Mouse (Mus musculus): ENCODE measurements around the gene Ankib1. TPM values are rescaled to one million over a fixed set of nuclear protein-coding genes. Genes with fewer than 3 reads are reported as not detected.
A peak's percentile ranks its signal among the peaks of the same experiment; 100 is the strongest.

Ankib1 gene
- polyA plus RNA-seq, 1 experiment from 2014 or later, result 15.0 TPM

DNA sequence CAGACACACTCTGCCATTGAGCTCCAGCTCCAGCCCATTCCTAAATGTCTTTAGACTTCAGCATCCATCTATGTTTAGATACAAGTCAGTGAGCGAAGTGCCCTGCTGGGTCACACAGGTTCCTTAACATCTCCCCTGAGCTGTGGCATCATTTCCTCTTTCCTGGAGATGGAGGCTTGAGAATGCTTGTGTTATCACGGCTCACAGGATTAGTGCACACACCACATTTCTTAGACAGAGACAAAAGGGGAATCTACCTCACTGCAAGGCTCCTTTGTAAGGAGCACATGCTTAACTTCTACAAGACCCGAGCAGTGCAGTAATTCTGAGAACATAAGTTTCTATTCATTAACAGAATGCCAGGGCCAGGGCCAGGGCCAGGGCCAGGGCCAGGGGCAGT, 106.7 kb downstream of the Ankib1 start:
- Histone ChIP-seq H3K9ac (ENCODE audit: low read length) (no peak overlapping the region), H3K36me3 (ENCODE audit: control insufficient read depth, insufficient read depth, low read length) (peaks cover 6% of the 10 kb centered on the region; the same call in 1 of the 2 replicates), H3K27ac (ENCODE audit: low read depth, low read length) (no peak overlapping the region), H3K9me3 (ENCODE audit: control insufficient read depth, low read length) (no peaks in the 10 kb centered on the region), H3K4me2 (no peak overlapping the region), H3K4me3 (ENCODE audit: low read depth, low read length) (no peak overlapping the region), H3K4me1 (ENCODE audit: control insufficient read depth, insufficient read depth, low read length) (no peaks in the 10 kb centered on the region), H3K27me3 (ENCODE audit: control insufficient read depth, insufficient read depth, low read length) (no peaks in the 10 kb centered on the region)
- 69% methylated on average over 3 of the region's 3 CpGs for WGBS
- DNase-seq (ENCODE audit: low spot score, missing footprints) (no peak), ATAC-seq (ENCODE audit: low FRiP score) (no peak)

- H3K4me1 ChIP-seq (ENCODE audit: control insufficient read depth, insufficient read depth, low read length), result no peaks in the 10 kb centered on the region
- ATAC-seq (ENCODE audit: low FRiP score) (no peak), DNase-seq (ENCODE audit: low spot score, missing footprints) (no peak)
- 90% methylated on average over 4 of the region's 4 CpGs for WGBS
- H3K4me3 ChIP-seq (ENCODE audit: low read depth, low read length), result no peak overlapping the region
- no peak overlapping the region for H3K27ac ChIP-seq (ENCODE audit: low read depth, low read length)
- no peaks in the 10 kb centered on the region for H3K9me3 ChIP-seq (ENCODE audit: control insufficient read depth, low read length)
- H3K9ac ChIP-seq (ENCODE audit: low read length), result no peak overlapping the region
- H3K27me3 ChIP-seq (ENCODE audit: control insufficient read depth, insufficient read depth, low read length), result no peaks in the 10 kb centered on the region
- no peak overlapping the region for H3K4me2 ChIP-seq
- peaks cover 6% of the 10 kb centered on the region; the same call in 1 of the 2 replicates for H3K36me3 ChIP-seq (ENCODE audit: control insufficient read depth, insufficient read depth, low read length)
Measured at GRCm38 (mm10) chr5:3695191-3695590, 107.5 kb downstream of the Ankib1 start.

DNA sequence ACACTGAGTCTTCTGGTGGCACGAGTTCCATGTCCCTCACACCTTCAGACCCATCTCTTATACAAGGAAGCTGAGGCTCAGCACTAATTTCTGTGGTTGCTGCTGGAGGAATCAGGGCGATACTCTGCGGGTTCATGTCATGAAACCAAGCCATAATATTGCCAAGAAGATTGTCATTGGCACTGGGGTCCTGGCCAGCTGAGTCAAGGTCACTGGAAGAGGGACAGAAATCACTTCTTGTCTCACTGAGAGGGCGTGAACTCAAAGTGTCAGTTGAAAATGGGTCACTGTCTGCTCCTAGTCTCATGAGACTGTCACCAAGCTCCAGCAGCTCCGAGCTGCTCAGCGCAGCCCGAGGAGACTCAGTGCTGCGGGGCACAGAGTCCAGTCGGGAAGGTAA, 109.8 kb downstream of the Ankib1 start:
- Histone ChIP-seq H3K27me3 (ENCODE audit: control insufficient read depth, insufficient read depth, low read length) (no peaks in the 10 kb centered on the region), H3K27ac (ENCODE audit: low read depth, low read length) (no peak overlapping the region), H3K36me3 (ENCODE audit: control insufficient read depth, insufficient read depth, low read length) (peaks cover 6% of the 10 kb centered on the region; the same call in 1 of the 2 replicates), H3K4me1 (ENCODE audit: control insufficient read depth, insufficient read depth, low read length) (no peaks in the 10 kb centered on the region), H3K4me3 (ENCODE audit: low read depth, low read length) (no peak overlapping the region), H3K9ac (ENCODE audit: low read length) (no peak overlapping the region), H3K9me3 (ENCODE audit: control insufficient read depth, low read length) (no peaks in the 10 kb centered on the region), H3K4me2 (no peak overlapping the region)
- WGBS, result 93% methylated on average over 9 of the region's 9 CpGs
- DNase-seq (ENCODE audit: low spot score, missing footprints), result no peak
- no peak for ATAC-seq (ENCODE audit: low FRiP score)

DNA sequence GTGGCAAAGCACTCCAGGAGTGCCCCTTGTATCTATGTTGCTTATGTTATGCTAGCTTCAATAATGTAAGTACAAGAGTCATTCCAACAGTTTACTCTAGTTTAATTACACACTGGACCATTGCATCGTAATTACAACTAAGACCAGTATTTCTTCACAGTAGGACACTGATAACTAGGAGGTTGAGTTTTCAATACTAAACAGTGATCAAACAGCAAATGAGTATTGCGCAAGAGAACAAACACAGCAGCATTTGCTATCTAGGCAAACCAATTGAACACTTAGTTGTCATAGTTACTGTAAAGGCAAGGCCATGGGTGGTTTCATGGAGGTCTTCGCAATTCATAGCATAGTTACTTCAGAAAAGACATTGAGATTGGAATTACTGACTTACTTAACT, 111.4 kb downstream of the Ankib1 start:
- WGBS, result 98% methylated on average over 3 of the region's 3 CpGs
- DNase-seq (ENCODE audit: low spot score, missing footprints) (no peak), ATAC-seq (ENCODE audit: low FRiP score) (no peak)
- Histone ChIP-seq H3K4me3 (ENCODE audit: low read depth, low read length) (no peak overlapping the region), H3K9me3 (ENCODE audit: control insufficient read depth, low read length) (no peaks in the 10 kb centered on the region), H3K27ac (ENCODE audit: low read depth, low read length) (no peak overlapping the region), H3K27me3 (ENCODE audit: control insufficient read depth, insufficient read depth, low read length) (no peaks in the 10 kb centered on the region), H3K36me3 (ENCODE audit: control insufficient read depth, insufficient read depth, low read length) (peaks cover 6% of the 10 kb centered on the region; the same call in 1 of the 2 replicates), H3K4me2 (no peak overlapping the region), H3K9ac (ENCODE audit: low read length) (no peak overlapping the region), H3K4me1 (ENCODE audit: control insufficient read depth, insufficient read depth, low read length) (no peaks in the 10 kb centered on the region)

GRCm38 (mm10) chr5:3688298-3688697, 114.4 kb downstream of the Ankib1 start:
- Histone ChIP-seq H3K27ac (ENCODE audit: low read depth, low read length) (no peak overlapping the region), H3K9ac (ENCODE audit: low read length) (no peak overlapping the region), H3K4me3 (ENCODE audit: low read depth, low read length) (no peak overlapping the region), H3K4me2 (no peak overlapping the region), H3K27me3 (ENCODE audit: control insufficient read depth, insufficient read depth, low read length) (no peaks in the 10 kb centered on the region), H3K9me3 (ENCODE audit: control insufficient read depth, low read length) (no peaks in the 10 kb centered on the region), H3K36me3 (ENCODE audit: control insufficient read depth, insufficient read depth, low read length) (peaks cover 6% of the 10 kb centered on the region; the same call in 1 of the 2 replicates), H3K4me1 (ENCODE audit: control insufficient read depth, insufficient read depth, low read length) (no peaks in the 10 kb centered on the region)
- ATAC-seq (ENCODE audit: low FRiP score), result no peak
- no peak for DNase-seq (ENCODE audit: low spot score, missing footprints)
- 92% methylated on average over 8 of the region's 8 CpGs for WGBS

DNA sequence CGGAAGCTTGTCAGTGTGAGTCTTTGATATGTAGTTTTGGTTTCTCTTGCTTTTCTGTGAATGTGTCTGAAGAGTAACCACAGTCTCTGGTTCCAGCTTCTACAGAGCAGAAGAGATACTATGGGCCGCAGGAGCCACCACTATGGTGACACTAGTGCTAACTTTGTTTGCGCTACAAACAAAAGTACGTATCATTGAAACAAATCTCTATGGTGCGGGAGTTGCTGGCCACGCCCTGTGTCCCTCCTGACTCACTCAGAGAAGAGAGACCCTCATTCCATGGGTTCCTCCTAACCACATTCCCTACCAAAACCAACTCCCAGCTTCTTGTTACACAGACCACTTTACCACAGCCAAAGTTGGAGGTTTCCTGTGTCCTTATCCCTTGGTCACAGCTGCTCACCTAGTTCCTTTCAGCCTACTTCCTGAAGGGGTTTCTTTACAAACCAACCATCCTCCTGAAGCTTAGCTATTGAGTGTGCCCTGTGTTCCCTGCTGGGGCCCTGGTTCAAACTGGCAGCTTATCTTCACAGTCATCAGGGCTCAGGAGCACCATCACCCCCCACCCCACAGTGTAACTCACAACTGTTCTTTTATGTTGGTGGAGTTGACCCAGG, 132.7 kb downstream of the Ankib1 start:
- no peak for ATAC-seq (ENCODE audit: low FRiP score)
- Histone ChIP-seq H3K27me3 (ENCODE audit: control insufficient read depth, insufficient read depth, low read length) (no peaks in the 10 kb centered on the region), H3K36me3 (ENCODE audit: control insufficient read depth, insufficient read depth, low read length) (no peaks in the 10 kb centered on the region), H3K9me3 (ENCODE audit: control insufficient read depth, low read length) (no peaks in the 10 kb centered on the region), H3K4me3 (ENCODE audit: low read depth, low read length) (no peak overlapping the region), H3K4me1 (ENCODE audit: control insufficient read depth, insufficient read depth, low read length) (no peaks in the 10 kb centered on the region), H3K4me2 (no peak overlapping the region), H3K9ac (ENCODE audit: low read length) (no peak overlapping the region), H3K27ac (ENCODE audit: low read depth, low read length) (no peak overlapping the region)
- whole genome bisulfite sequencing, result 92% methylated on average over 6 of the region's 6 CpGs
- peak; percentile 62 for DNase-seq (ENCODE audit: low spot score, missing footprints)

- Histone ChIP-seq H3K9ac (ENCODE audit: low read length) (no peak overlapping the region), H3K36me3 (ENCODE audit: control insufficient read depth, insufficient read depth, low read length) (no peaks in the 10 kb centered on the region), H3K4me1 (ENCODE audit: control insufficient read depth, insufficient read depth, low read length) (no peaks in the 10 kb centered on the region), H3K9me3 (ENCODE audit: control insufficient read depth, low read length) (no peaks in the 10 kb centered on the region), H3K27me3 (ENCODE audit: control insufficient read depth, insufficient read depth, low read length) (no peaks in the 10 kb centered on the region), H3K27ac (ENCODE audit: low read depth, low read length) (no peak overlapping the region), H3K4me2 (no peak overlapping the region), H3K4me3 (ENCODE audit: low read depth, low read length) (no peak overlapping the region)
- ATAC-seq (ENCODE audit: low FRiP score), result no peak
- 89% methylated on average over 12 of the region's 12 CpGs for WGBS
- no peak for DNase-seq (ENCODE audit: low spot score, missing footprints)
Measured at GRCm38 (mm10) chr5:3666585-3666984, 136.1 kb downstream of the Ankib1 start.

DNA sequence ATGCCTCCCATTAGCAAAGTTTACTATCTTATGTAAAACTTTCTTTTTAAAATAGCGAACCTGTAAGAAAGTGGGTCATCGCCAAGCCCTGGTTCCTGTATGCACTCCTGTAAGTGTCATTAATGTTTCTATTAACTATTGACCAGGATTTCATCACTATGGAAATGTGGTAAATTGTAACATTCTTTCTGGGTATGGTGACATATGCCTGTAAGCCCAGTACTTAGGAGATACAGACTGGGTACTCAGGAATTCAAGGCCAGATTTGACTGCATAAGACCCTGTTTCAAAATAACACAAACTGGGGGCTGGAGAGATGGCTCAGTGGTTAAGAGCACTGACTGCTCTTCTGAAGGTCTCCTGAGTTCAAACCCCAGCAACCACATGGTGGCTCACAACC, 137.5 kb downstream of the Ankib1 start:
- H3K4me3 ChIP-seq (ENCODE audit: low read depth, low read length), result no peak overlapping the region
- no peaks in the 10 kb centered on the region for H3K27me3 ChIP-seq (ENCODE audit: control insufficient read depth, insufficient read depth, low read length)
- 92% methylated on average over 2 of the region's 2 CpGs for whole genome bisulfite sequencing
- H3K9ac ChIP-seq (ENCODE audit: low read length), result no peak overlapping the region
- no peak overlapping the region for H3K27ac ChIP-seq (ENCODE audit: low read depth, low read length)
- H3K4me2 ChIP-seq, result no peak overlapping the region
- H3K9me3 ChIP-seq (ENCODE audit: control insufficient read depth, low read length), result no peaks in the 10 kb centered on the region
- H3K36me3 ChIP-seq (ENCODE audit: control insufficient read depth, insufficient read depth, low read length), result no peaks in the 10 kb centered on the region
- no peak for ATAC-seq (ENCODE audit: low FRiP score)
- no peaks in the 10 kb centered on the region for H3K4me1 ChIP-seq (ENCODE audit: control insufficient read depth, insufficient read depth, low read length)
- DNase-seq (ENCODE audit: low spot score, missing footprints), result peak; percentile 21

- Histone ChIP-seq H3K27ac (ENCODE audit: low read depth, low read length) (no peak within 1 kb of the TSS), H3K9ac (ENCODE audit: low read length) (no peak within 1 kb of the TSS), H3K9me3 (ENCODE audit: control insufficient read depth, low read length) (no peaks in the 10 kb centered on the region), H3K4me1 (ENCODE audit: control insufficient read depth, insufficient read depth, low read length) (no peaks in the 10 kb centered on the region), H3K4me2 (no peak within 1 kb of the TSS), H3K27me3 (ENCODE audit: control insufficient read depth, insufficient read depth, low read length) (no peaks in the 10 kb centered on the region), H3K36me3 (ENCODE audit: control insufficient read depth, insufficient read depth, low read length) (no peaks in the 10 kb centered on the region), H3K4me3 (ENCODE audit: low read depth, low read length) (no peak within 1 kb of the TSS)
- 86% methylated on average over 5 of the region's 5 CpGs for WGBS
- DNase-seq (ENCODE audit: low spot score, missing footprints) (no peak), ATAC-seq (ENCODE audit: low FRiP score) (no peak)
Measured at GRCm38 (mm10) chr5:3657085-3657484, 145.6 kb downstream of the Ankib1 start, which contains the start of gene Gatad1. Gene Gatad1 (minus strand): TSS chr5:3657185.

Data from midbrain, embryonic 11.5 days (tissue).